Mouse (Mus musculus): ENCODE measurements around the gene Itih1. TPM values are rescaled to one million over a fixed set of nuclear protein-coding genes. Genes with fewer than 3 reads are reported as not detected.

Gene Itih1
- under 1 TPM in 1 of 2 experiments, not detected in 1; 0.36 TPM for total RNA-seq (2021)
- long read RNA-seq, experiment 1 = 0 reads
- long read RNA-seq, experiment 2, partial matches to known transcripts = 0 of 2 reads
- long read RNA-seq, experiment 2, other reads (novel, unspliced or antisense) = 2 of 2 reads

DNA sequence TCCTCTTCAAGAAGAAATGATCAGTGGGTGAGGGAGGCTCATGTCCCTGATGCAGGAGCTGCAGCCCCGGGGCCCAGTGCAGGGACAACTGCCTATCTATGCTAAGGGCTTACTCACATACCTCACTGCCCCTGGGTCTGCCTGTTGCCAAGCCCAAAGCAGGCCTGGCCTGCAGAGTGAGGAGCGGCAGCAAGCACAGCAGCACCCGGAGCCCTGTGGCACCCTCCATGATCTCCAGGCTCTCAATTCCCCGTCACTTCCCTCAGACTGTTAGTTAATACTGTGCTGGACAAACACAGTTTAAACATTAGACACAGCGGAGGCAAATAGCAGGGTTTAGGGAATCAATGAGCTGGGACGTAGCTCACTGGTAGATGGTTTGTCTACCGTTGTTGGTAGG lies at the start of gene Itih1:
TSS of gene Itih1 (minus strand) at position 252 of the 400 bp plus-strand sequence.
- no peak for DNase-seq

DNA sequence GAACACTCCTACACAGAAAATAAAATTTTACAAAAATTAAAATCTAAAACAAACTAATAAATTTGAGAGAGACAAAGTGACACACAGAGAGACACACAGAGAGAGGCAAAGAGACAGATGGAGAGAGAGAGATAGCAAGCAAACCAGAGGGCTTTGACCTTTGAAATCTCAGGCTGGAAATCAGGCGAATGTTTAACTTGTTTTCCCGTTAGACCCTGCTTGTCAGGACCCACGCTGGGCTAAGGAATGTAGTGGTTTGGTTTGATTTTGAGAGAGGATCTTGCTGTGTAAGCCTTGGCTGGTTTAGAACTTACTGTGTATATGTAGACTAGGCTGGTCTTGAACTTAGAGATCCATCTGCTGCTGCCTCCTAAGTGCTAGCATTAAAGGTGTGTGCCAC lies 33.1 kb upstream of the Itih1 start:
- no peak for DNase-seq

DNA sequence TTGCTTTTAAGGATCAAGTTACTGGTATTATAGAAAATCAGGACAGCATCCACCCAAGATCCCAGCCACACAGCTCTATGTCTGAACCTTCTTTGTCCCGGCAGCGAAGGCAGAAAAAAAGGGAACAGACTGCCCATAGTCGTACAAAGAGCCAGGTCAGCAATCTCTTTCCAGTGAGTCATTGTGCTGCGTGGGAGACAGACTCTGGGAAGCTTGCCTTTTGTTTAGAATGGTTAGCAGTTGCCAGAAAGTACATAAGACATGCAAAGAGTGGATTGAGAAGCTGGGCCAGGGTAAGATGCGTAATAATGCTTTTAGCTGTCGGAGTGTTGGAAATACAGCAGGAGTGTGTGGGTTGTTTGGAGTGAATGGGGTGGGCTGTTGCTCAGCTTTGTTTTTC lies 31.1 kb upstream of the Itih1 start:
- peak; percentile 32 to 60 for DNase-seq

DNA sequence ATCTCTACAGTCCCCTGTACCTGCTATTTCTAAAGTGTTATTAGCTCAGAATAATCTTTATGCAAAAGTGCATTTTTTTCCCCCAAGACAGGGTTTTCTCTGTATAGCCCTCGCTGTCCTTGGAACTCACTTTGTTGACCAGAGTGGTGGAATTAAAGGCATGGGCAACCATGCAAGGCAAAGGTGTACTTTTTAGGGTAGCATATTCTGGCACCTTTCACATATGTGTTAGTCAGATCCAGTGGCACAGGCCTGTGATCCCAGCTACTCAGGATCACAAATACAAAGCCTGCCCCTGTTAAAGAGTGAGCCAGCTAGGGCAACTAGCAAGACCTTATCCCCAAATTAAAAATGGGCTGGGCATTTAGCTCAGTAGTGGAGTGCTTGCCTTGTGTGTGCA lies 17.3 kb upstream of the Itih1 start:
- no peak for DNase-seq

DNA sequence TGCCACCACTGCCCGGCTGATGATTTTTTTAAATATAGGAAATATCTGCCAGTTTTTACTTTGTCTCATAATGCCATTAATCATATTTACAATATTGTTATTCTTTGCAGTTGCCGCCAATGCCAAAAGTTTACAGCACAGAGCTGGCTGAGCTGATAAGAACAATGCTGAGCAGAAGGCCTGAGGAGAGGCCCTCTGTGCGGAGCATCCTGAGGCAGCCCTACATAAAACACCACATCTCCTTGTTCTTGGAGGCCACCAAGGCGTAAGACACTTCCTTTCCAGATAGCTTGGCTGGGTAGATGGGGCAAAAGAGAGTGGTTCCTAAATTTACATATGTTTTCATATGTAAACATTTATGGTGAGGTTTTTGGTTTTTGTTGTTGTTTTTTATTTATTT lies 15.9 kb upstream of the Itih1 start:
- no peak for DNase-seq

GRCm38 (mm10) chr14:30958517-30958916 lies 15.4 kb upstream of the Itih1 start:
- no peak for DNase-seq

DNA sequence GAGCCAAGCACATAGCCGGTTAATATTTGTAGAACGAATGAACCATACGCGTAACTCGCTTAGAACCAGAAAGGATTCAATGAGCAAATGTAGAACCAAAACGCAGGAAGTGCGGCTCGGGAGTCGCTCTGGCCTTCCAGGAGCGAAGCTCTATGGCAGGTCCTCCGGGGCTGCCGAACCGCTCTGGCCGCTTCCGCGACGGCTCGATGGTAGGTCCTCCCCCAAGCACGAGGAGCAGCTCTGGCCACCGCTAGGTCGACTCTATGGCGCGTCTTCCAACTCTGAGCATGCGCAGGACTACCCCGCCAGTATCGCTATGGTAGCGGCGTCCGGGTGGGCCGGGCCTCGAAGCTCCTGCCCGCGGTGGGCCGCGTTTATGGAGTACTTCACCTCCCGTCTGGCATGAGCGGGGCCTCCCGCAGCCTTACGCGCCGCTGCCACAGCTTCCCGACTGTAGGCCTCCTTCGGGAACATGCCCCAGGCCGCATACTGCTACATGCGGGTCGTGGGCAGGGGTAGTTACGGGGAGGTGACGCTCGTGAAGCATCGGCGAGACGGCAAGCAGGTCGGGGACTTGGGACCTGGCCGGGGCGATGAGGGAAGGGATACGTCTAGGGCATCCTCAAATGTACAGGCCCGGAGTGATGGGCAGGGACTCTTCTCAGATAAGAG lies 8.2 kb upstream of the Itih1 start, which contains the start of gene Nek4:
TSS of gene Nek4 (plus strand) at position 224 of the 672 bp plus-strand sequence.
- DNase-seq = peak; percentile 96 to 98

DNA sequence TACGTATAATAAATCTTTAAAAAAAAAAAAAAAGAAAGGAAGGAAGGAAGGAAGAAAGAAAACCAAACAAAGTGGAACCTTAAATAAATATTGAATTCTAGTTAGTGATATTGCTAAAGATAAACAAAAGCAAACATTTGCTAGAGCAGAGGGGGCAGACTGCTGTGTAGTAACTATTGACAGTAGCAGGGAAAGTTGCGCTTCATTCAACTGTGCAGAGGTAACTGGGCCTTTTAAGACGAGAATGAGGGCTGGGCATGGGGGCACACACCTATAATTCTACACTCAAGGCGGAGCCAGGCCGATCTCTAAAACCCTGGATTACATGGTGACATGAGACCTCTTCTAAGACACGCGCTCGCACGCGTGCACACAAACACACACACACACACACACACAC lies 6.9 kb upstream of the Itih1 start:
- no peak for DNase-seq

- DNase-seq = no peak
These were observed 1.7 kb upstream of the Itih1 start for GRCm38 (mm10) chr14:30944745-30945144.

DNA sequence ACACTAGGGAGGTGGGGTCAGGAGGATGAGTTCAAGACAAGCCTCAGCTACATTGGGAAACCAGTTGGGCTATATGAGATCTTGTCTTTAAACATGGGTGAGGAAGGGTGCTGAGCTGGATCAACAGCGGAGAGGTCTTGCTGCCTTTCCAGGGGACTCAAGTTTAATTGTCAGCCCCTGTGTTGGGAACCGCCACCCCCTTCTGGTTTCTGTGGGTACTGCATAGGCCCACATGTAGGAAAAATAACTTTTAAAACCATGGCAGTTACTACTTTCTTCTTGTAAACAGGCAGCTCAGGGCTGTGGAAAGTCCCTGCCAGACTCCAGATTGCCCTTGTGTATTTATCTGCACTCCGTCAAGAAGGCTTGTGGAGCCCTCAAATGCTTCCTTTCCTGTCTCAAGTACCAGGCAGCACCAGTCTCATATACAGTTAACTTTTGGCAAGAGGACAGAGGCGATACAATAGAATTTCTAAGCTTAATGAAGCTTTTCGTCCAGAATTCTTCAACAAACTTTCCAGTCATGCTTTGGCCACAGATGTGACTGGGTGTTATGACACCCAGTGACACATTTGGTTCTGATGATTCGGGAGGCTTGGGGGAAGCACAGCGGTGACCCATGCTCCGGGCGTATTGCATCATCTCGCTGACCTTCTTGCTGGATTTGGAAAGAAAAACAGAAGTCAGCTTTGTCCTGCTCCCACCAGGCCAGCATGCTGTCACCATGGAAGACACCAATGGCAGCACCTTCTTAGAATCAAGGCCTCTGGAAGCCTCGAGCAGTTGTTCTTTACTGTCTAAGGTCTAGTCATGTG lies 978 bp upstream of the Itih1 start:
- peak; percentile 77 to 83 for DNase-seq

- DNase-seq = no peak
These were observed 835 bp downstream of the Itih1 start for GRCm38 (mm10) chr14:30942254-30942653.

- DNase-seq = peak; percentile 50 to 62
These were observed 9.7 kb downstream of the Itih1 start for GRCm38 (mm10) chr14:30933351-30933750.

GRCm38 (mm10) chr14:30930386-30930785 lies 12.7 kb downstream of the Itih1 start:
- peak; percentile 48 to 65 for DNase-seq

GRCm38 (mm10) chr14:30925492-30925891 lies 17.6 kb downstream of the Itih1 start:
- no peak for DNase-seq

GRCm38 (mm10) chr14:30923375-30924105 lies 19.5 kb downstream of the Itih1 start, which contains the start of gene Itih3:
Itih3 (minus strand) TSS chr14:30923760.
- no peak for DNase-seq

DNA sequence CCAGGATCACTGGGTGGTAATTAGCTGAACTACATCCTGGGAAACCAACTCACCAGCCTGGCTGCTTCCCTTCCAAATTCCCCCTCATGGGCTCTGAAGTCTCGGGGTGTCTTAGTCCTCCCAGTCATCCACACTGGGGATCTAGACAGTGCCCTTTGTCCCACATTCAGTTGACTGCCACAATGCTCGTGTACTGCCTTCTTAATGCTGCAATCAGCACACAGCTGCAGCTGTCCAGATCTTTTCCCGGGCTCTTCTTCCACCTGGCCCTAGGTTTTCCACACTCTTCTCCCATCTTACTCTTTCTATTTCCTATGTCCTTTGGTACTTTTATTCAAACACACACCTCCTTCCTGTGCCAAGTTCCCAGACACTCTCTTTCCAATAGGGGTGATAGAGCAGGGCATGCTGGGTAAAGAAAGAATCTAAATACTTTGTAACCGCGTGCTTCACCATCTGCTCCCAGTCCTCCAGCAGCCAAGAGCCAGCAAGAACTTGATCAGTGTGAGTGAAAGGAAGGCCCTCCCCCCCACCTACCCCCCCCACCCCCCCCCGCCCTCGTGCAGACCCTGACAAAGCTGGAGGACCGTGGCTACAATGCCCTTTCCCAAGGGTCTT lies 20.9 kb downstream of the Itih1 start:
- no peak for DNase-seq

GRCm38 (mm10) chr14:30916516-30916915 lies 26.6 kb downstream of the Itih1 start:
- no peak for DNase-seq

DNA sequence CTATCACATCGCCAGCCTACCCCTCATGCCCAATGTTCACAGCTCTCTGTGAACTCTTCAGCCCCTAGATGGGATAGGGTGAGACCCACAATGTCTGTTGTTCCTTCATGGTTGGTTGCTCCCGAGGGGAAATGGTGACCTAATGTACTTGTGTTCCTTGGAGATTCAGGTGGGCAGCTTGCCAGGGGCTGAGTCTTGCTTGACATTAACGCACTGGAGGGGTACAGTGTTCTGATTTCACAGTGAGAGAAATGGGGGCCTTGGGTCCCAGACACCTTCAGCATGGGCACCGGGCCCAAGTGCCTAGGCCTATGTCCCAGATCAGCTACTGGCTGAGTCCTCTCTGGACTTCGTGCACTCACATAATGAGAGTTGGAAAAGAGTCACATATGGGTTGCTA lies 29.7 kb downstream of the Itih1 start:
- peak in 1 of 2 experiments; percentile 43 for DNase-seq

DNA sequence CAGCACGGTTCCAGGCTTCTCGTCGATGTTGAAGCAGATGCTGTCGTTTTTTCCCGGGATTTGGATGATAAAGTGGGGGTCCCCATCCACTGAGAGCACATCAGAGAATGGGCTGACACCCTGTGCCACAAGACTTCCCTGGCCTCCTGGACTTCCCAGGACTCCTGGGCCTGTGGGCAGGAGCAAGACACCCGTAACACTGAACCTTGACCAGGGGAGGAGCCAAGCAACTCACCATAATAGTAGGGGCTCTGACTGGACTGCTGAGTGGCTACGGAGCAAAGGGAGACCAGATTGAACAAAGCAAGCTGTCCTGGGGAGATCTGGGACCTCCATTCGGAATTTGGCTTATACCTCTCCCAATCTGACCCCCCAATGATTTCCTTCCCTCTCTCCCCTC lies 30.4 kb downstream of the Itih1 start:
- no peak for DNase-seq

GRCm38 (mm10) chr14:30911141-30911540 lies 31.9 kb downstream of the Itih1 start:
- DNase-seq = no peak

- DNase-seq = peak in 1 of 2 experiments; percentile 11
These were observed 35.2 kb downstream of the Itih1 start for GRCm38 (mm10) chr14:30907814-30908265.

- DNase-seq = no peak
These were observed 37.1 kb downstream of the Itih1 start for GRCm38 (mm10) chr14:30906001-30906400.

Data from adrenal gland, postnatal 36 days (tissue).